Mouse (Mus musculus) T-helper 1 cell (primary cell): ENCODE measurements at regions not wholly inside any gene's neighbourhood (a gene's known extent, or its start where the extent isn't known, plus 50 kb on each side); places are given as distances from the start of the nearest gene placed in this dataset.

Source experiments
- in situ Hi-C: fragments of 300-600 bp; cut with MboI, MseI; formaldehyde crosslinking; loops from one replicate; pipeline ENCODE4 v1.15.1; 2025; ENCODE audit warnings: high pct_unique_total_duplicates

DNA sequence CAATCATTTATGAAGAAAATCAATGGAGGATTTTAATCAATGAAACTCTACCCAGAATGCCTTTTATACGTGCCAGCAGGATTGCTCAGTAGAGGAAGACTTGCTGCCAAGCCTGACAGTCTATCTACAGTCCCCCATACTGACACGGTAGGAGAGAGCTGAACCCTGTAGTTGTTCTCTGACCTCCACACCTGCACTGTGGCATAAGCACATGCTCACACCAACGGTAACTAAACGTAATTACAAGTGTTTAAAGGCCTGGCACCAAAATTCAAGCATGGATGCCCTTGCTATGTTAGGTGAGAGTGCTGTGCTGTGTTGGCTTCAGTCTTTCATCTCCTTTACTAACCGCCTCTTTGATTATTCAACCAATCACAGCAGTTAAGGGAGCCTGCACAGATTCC, 190.8 kb downstream of the Pfkfb3 start:
- in situ Hi-C loops = no loop called here

DNA sequence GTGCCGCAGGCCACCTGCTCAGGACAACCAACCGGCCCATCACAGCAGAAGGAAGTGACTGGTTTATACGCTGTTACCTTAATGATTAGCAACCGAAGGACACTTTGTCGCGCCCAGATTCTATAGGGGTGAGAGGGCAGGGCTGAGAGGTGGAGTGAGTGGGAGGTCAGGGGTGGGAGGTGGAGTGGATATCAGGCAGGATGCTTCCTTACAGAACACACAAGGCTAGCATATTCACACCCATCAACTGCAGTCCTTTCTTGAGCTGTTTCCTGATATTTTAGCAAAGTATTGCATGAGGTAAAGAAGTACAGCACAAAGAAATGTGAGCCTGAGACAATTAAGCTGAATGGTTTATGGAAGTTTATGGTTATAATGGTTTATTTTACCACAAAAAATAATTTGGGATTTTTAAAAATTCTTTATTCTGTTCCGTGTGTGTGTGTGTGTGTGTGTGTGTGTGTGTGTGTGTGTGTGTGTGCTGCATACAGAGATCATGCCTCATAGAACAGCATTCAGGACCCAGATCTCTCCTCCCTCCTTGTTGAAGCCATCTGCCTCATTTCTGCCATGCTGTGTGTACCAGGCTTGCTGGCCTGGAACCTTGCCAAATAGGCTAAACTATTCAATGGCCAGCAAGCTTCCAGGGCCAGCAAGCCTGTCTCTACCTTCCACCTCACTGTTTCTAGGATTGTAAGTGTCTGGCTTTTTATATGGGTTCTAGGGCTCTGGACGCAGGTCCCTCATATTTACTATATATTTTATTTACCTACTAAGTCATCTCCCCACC, 190.5 kb downstream of the Prkcq start:
- in situ Hi-C loops = no loop called here

DNA sequence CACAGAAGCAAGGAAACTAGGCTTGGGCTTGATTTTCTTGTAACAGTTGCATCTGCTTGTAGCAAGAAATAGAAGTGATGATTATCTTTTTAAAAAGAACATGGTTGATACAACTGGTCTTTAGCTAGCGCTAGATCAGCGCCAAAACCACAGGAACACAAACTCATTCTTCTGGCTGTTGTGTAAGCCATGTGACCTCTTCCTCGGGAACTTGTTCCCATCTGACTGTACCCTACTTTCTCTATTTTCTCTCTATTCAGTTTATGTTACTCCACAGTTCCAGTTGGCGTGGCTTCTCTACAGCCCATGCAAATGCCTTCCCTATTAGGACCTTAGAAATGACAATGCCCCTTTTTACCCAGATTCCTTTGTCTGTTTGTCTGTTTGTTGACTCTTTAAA, 187.4 kb downstream of the Prkcq start:
- in situ Hi-C loops = no loop called here

DNA sequence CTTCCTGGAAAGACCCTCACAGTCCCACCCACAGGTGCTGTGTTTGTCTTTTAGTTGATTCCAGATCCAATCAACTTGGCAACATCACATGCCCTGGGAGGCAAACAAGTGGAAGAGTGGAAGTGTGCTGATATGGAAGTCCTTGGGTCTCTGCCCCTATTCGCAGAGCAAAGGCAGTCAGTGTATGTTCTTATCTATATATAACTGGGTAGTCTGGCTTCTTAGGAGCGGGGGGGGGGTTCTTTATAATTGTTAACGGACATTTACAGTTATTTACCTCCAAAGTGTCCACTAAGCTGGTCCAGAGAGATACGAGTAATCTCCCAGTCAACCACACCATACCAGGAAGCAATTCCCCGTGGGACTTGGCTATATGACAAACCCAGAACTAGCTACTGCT, 184.8 kb downstream of the Prkcq start:
- in situ Hi-C loops = no loop called here

DNA sequence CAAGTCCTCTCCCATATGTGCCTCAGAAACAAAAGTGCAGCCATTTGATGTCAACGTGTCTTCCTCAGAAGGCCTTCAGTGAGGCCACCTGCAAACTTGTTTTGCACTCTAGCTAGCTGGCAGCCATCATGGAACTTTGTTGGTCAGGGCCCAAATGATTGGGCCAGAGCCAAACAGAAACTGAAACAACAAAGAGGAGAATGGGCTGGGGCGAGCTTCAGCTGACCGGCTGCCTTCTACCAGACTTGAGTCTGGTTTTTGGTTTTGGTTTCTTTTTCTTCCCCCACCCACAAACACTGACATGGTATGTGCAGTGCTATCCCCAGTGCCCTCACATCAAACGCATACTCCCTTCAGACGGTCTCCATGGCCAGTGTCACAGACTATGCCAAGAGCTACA, 183.7 kb downstream of the Prkcq start:
- in situ Hi-C loops = no loop called here
